Mouse (Mus musculus) C2C12 (cell line): ENCODE results near the gene Gch1.
"Not testable (repeated sequence)": the region's sequence is repeated elsewhere in the genome, so short reads cannot be mapped to it uniquely, and the experiment has no call there.

Experiments used
- CTCF ChIP-seq: IDR thresholded peaks from one replicate; pipeline ENCODE4 v1.5.1; 2011; ENCODE audit not compliant: control insufficient read depth, insufficient read depth, insufficient read length
- MAX ChIP-seq: IDR thresholded peaks from one replicate; pipeline ENCODE4 v1.6.1; 2011; ENCODE audit warnings: mild to moderate bottlenecking, control low read depth

DNA sequence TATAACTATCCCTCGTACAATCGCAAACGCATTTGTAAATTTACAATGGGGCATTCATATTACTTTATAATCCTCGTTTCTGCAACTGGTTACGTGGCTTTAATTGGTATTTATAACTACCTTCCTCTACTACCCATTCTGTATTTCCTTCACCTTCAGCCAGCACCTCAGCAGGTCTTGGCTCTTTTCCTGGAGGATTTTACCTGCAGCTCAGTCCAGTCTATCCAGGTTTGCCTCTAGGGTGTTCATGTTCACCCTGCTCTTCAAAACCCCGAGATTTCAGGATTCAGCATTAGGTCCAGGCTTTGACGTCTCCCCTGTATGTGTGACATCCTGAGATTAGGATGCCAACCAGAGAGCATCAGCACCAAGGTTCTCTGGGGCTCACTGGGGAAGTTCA, 78.8 kb downstream of the Gch1 start:
- TF ChIP-seq MAX, CTCF: not testable (repeated sequence)
